Mouse (Mus musculus) heart, adult 2 months (tissue): ENCODE data around the gene Ceacam16.

Experiments
- CTCF ChIP-seq: fragments of 200-600 bp; IDR thresholded peaks from 2 replicates; pipeline ENCODE4 v1.8.1; 2022; ENCODE audit warnings: antibody characterized with exemption, mild to moderate bottlenecking, moderate library complexity
- POLR2A ChIP-seq: fragments of 200-500 bp; IDR thresholded peaks from 2 replicates; pipeline ENCODE4 v1.6.1; 2011; ENCODE audit warnings: mild to moderate bottlenecking, low read depth, low read length, control low read depth; ENCODE audit not compliant: insufficient read depth

DNA sequence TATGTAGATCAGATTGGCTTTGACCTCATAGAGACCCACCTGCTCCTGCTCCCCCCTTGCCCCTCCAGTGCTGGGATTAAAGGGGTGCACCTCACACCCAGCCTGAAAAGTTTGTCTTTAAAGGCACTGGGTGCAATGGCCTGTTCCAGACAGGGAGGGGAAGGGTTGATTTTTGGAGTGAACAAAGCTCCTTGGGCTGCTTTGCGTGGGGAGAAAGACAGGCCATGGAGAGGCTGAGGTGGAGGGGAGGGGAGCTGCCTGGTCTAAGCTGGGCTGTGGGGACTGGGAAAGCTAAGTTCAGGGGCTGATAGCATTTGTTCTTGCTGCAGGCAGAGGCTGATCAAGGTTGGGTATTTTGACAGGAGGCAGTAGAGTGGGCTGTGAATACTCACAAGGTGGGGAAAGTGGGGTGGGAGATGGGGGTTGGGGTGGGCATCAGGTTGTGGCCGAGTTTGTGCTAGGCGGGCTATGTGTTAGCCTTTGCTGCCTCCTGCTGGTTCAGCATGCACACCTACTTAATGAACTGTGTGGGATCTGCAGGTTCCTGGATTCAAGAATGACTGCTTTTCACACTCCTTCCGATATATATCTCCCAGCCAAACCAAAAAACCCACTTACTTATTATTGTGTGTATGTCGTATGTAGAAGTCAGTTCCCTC, 11.0 kb upstream of the Ceacam16 start:
- TF ChIP-seq CTCF (peak; percentile 86), POLR2A (no peak)
